Mouse (Mus musculus) lung, postnatal 0 days (tissue): ENCODE results near the gene Zfp212.

Experiments
- CTCF ChIP-seq: IDR thresholded peaks from 2 replicates; pipeline ENCODE4 v1.5.1; 2016; ENCODE audit warnings: antibody characterized with exemption, mild to moderate bottlenecking
- EP300 ChIP-seq: IDR thresholded peaks from 2 replicates; pipeline ENCODE4 v1.6.1; 2016; ENCODE audit warnings: antibody characterized with exemption, mild to moderate bottlenecking, control low read depth

- TF ChIP-seq CTCF (no peak), EP300 (no peak)
Observed at GRCm38 (mm10) chr6:47942461-47942860, 22.2 kb downstream of the Zfp212 start.
